Mouse (Mus musculus) brown adipose tissue, adult 24 weeks (tissue): ENCODE data around the gene Impg2. TPM values are rescaled to one million over a fixed set of nuclear protein-coding genes. Genes with fewer than 3 reads are reported as not detected.

ENCODE experiments used
- H3K27ac ChIP-seq: fragments of 200-500 bp; replicated peaks from 2 replicates; pipeline ENCODE4 v1.5.1; 2012; ENCODE audit warnings: low read depth, mild to moderate bottlenecking, low read length
- H3K4me1 ChIP-seq: fragments of 200-500 bp; 2 replicates; pipeline ENCODE4 v1.6.1; 2012; ENCODE audit warnings: low read length, mixed read lengths; ENCODE audit not compliant: control insufficient read depth, insufficient read depth, insufficient read length
- H3K4me3 ChIP-seq: fragments of 200-500 bp; 2 replicates; pipeline ENCODE4 v1.5.1; 2012; ENCODE audit warnings: low read depth, mild to moderate bottlenecking, low read length, moderate library complexity; ENCODE audit not compliant: insufficient read depth
- polyA plus RNA-seq: library from polyadenylated mRNA; stranded (reverse); fragments of >200 nt; gene quantifications from 2 replicates; pipeline ENCODE4 v1.2.4, GENCODE M21; 2012; ENCODE audit not compliant: missing spikeins, insufficient read depth, insufficient read length

Impg2 gene
- 1.3 TPM in 1 of 2 replicates, not detected in the other for polyA plus RNA-seq

DNA sequence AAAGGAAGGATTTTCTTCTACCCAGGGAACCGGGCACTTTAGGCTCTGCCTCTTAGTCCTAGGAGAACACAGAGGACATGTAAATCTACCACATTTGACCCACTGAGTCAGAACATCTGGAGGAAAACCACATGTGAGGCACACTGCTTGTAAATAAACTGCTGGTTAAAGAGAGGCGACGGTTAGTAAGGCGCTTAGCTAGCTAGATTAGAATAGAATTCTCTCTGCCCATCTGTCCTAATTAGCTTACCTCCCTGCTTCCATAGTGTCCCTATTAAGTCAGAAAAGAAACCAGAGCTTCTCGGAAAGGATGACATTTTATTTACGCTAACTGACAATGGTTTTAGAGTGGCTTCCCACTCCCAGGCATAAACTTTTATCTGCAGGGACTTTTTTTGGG is at the start of gene Impg2:
Gene Impg2 (plus strand): TSS at position 263 of the 400 bp plus-strand sequence.
- Histone ChIP-seq H3K27ac (no peak within 1 kb of the TSS), H3K4me1 (no peaks in the 10 kb centered on the region), H3K4me3 (no peak within 1 kb of the TSS)

DNA sequence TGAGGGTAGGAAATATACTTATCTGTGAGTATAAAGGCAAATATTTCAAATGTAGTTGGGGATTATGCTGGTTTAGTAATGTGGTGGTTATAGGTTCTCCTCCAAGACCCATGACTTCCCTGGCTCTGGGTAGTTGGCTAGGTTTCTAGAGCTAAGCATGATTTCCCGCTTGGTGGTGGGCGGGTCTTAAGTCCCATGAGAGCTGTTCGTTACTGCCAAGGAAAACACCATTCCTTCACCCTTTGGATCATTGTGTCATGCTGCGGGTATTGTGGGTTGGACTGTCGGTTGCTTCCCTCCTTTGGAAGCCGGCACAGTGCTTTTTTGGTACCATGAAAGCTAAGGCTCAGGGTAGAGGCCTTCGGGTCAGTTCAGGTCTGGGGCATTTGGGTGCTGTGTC is 40.6 kb upstream of the Impg2 start:
- Histone ChIP-seq H3K27ac (no peak overlapping the region), H3K4me3 (no peak overlapping the region), H3K4me1 (peaks cover 2% of the 10 kb centered on the region)

DNA sequence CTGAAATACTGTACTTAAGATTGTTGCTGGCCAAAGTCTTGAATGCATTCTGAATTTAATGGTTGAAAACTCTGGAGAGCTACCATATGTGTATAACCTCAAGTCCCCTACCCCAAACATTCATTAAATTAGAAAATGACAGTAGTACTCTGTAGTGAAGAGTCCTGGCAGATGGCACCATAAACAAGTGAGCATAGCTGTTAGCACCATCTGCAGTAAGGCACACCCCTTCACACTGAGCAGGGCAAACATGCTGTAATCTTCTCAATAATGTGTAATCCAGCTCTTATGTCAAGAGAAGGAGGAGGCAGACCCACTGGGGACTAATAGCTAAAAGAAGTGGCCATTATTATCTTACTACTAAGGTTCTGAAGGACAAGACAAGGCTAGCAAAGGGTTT is 33.9 kb upstream of the Impg2 start:
- H3K4me1 ChIP-seq, result no peaks in the 10 kb centered on the region
- H3K4me3 ChIP-seq, result no peak overlapping the region
- H3K27ac ChIP-seq, result no peak overlapping the region

DNA sequence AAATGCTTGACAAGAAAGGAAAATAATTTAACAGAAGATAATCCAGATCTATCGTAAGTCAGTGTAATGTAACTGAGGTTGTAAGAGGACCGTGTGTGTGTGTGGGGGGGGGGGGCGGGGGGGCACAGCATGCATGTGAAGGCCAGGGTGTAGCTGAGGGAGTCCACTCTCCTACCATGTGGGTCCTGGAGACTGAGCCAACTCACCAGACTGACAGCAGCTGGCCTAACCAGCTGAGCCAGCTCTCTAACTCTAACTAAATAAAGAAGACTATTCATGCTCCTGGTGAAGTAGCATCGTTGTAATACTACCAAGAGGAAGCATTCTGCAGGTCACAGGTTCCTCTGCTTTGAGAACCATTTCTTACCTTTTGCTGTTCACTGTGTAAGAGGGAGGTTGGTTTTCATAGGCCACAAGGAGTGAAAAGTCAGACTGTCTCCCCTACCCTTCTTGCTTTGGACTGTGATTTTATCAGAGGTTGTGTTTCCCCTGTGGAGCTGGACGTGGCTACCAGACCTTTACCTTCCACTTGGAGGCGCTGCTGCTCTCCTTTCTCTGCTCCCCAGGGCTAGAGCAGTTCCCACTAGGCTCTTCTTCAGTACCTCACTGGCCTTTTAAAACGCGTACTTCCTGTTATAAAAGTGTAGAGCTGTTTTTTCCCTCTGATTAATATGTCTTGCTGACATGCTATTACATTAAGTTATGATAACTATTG is 28.1 kb upstream of the Impg2 start:
- H3K4me1 ChIP-seq, result no peaks in the 10 kb centered on the region
- H3K27ac ChIP-seq, result no peak overlapping the region
- no peak overlapping the region for H3K4me3 ChIP-seq

DNA sequence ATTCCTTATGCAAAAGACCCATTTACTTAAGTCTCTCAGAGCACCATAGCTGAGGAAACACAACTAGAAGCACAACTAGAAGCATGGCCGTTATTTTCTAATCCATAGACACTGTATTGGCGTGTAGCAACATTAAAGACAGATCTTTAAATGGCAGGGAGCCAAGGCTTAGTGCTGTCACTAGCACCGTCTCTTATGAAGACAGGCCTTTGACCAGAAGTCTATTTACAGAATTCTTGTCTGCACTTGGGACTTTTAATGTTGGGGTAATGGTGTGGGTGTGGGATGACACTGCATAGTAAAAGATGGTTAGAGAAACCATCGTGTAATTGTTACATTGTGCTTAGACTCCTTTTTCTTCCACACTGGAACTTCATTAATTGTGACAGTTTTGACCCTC is 17.2 kb upstream of the Impg2 start:
- H3K4me1 ChIP-seq, result no peaks in the 10 kb centered on the region
- no peak overlapping the region for H3K27ac ChIP-seq
- H3K4me3 ChIP-seq, result no peak overlapping the region

DNA sequence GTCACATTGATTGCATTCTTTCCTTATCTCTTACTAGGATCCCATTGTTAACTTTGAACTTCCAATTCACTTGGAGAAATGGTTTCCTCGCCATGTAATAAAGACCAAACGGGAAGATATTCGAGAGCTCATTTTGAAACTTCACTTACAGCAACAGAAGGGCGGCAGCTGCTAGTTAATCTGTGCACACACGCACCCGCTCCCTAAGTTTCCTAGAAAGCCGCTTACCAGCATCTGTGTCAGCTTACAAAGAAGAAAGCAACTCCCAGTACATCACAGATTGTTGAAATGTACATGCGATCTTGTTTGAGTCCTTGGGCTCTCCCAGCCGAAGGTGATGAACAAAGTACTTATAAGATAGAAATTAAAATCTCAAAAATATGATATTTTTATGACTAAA is 15.9 kb upstream of the Impg2 start:
- no peaks in the 10 kb centered on the region for H3K4me1 ChIP-seq
- H3K27ac ChIP-seq, result no peak overlapping the region
- H3K4me3 ChIP-seq, result no peak overlapping the region

DNA sequence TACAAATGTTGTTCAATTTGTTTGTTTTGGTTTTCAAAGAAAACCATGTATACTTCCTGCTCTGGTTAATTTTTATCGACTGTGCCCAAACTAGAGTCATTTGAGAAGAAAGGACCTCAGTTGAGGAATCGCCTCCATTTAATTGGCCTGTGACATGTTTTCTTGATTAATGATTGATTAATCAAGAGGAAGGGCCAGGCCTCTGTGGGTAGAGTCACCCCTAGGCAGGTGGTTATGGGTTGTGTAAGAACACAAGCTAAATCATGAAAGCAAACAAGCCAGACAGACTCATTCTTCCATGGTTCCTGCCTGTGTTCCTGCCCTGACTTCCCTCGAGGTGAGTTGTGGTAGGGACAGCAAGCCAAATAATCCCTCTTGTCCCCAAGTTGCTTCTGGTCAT is 8.6 kb downstream of the Impg2 start:
- Histone ChIP-seq H3K4me3 (no peak overlapping the region), H3K4me1 (no peaks in the 10 kb centered on the region), H3K27ac (no peak overlapping the region)

DNA sequence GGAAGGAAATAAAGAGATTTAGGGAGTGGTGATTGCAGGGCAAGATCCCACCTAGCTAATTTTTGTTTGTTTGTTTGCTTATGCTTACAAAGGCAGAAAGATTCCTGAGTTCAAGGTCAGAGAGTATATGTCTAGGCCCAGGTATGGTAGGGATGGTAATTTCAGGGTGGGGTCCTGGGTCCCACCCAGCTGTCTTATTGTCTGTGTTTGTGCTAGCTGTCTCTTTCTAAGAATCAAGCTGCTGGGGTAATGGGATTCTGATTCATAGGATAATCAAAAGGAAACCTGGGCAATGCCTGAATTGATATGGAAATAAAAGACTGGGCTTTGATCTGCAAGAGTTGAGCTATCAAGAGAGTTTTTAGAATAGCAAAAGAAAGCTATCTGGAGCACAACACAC is 23.6 kb downstream of the Impg2 start:
- Histone ChIP-seq H3K27ac (no peak overlapping the region), H3K4me3 (no peak overlapping the region), H3K4me1 (no peaks in the 10 kb centered on the region)

DNA sequence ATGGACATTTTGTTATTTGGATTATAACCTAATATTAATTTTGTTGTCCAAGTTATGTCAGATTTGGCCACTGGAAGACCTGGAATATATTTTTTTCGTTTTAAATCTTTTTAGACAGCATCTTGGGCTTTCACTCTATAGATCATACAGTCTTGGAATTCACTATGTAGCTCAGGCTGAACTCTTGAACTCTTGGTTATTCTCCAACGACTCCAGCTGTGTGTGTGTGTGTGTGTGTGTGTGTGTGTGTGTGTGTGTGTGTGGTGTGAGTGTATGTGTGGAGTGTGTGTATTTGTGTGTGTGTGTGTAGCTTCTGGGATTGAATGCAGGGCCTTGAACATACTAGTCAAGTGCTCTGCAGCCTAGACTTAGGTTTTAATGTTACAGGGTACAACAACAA is 25.3 kb downstream of the Impg2 start:
- H3K4me3 ChIP-seq, result no peak overlapping the region
- H3K27ac ChIP-seq, result no peak overlapping the region
- H3K4me1 ChIP-seq, result no peaks in the 10 kb centered on the region

DNA sequence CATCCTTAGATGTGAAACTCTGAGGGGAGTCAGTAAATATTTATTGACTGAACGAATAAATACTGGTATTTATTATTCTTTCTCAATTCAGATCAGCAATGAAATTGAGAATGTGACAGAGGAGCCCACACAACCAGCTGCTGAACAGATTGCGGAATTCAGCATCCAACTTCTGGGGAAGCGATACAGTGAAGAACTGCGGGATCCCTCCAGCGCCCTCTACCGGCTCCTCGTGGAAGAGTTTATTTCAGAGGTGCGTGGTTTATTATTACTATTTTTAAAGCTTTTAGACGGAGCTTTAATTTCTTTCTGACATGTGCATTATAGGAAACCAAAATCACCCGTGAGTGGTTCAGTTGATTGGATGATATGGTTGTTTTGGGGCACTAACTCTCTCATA is 27.2 kb downstream of the Impg2 start:
- Histone ChIP-seq H3K4me3 (no peak overlapping the region), H3K4me1 (no peaks in the 10 kb centered on the region), H3K27ac (no peak overlapping the region)

DNA sequence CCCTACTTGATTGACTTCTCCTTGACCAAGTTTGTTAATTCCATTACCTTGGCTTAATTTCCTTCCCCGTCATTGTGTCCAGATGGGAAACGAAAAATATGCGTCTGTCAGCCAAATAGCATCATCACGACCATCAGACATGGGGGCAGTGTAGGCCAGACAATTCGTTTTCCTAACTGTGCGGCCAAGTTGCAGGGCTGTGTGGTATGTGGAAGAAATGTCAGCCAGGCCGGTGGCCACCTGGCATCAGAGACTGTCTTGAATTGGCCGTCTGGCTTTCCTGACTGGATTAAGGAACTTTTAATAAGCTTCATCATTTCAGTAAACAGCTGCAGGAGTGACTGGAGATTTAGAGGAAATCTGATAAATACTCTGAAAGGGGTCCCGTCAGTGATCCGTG is 28.6 kb downstream of the Impg2 start:
- H3K4me3 ChIP-seq, result no peak overlapping the region
- no peaks in the 10 kb centered on the region for H3K4me1 ChIP-seq
- no peak overlapping the region for H3K27ac ChIP-seq

DNA sequence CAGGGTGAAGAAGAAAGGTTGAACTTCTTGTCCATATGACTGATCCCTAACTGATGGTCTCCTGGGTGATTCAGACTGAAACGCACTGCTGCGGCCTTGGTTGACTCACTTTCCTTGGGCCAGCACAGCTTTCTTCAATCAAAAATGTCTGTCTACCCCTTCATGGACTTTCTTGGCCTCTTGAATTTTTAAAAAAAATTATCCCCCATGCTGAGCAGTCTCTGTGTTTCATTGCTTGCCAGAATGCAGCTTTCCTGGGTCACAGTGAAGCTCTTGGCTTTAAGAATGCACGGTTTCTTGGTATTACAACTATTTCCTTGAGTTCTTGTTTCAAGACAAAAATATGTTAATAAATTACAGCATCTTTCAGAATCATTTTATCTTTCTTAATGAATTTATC is 41.9 kb downstream of the Impg2 start:
- Histone ChIP-seq H3K4me3 (no peak overlapping the region), H3K4me1 (no peaks in the 10 kb centered on the region), H3K27ac (no peak overlapping the region)

DNA sequence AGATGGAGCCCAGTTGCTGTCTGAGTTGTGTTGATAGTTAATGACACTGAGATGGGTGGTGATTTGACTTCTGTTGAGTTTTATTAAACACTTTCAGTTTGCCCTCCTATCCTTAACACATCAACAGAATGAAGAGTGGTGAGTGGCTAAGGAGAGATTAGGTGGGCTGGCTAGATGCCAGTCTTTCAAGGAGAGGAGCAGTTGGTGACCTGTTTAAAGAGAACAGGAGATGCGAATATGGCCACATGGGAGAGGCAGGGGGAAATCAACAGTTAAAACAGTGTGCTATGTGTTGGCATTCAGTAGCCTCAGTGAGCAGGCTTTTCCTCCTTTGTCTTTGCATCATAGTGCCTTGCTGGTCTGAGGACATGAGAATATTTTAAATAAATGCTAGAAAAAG is 69.8 kb downstream of the Impg2 start:
- Histone ChIP-seq H3K4me1 (no peaks in the 10 kb centered on the region), H3K4me3 (no peak overlapping the region), H3K27ac (no peak overlapping the region)

DNA sequence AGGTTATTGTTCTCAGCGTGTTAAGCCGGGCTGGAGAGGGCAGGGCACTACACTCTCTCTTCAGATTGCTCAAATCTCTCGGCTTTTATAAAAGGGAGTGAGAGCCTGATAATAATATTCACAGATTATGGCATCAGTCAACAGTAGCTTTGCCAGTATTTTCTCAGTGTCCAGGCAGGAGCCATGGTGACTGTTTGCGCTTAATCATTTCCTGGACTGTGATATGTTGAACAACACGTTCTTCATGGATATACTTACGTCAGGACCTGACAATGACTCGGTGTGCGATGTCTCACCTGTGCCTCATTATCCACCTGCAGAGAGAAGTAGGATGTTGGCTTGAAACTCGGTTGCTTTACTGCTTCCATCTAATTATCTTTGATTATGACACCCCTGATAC is 74.9 kb downstream of the Impg2 start:
- Histone ChIP-seq H3K4me3 (no peak overlapping the region), H3K27ac (no peak overlapping the region), H3K4me1 (no peaks in the 10 kb centered on the region)

DNA sequence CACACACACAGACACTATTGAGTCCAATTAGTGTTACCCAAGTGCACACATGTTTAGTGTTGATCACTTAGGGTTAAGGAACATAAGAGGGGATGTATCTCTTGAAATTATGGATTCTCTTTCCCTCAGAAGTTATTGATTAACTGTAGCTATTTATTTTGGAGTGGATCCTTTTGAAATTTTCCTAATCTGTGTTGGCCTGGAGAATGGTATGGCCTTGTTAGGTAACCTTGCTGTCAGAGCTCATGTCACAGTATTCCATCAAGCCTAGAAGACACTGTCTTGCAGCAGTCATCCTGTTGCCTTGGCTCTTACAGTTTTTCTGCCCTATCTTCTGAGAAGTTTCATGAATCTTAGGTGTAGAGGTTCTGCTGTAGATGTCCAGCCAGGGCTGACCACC is 75.6 kb downstream of the Impg2 start:
- no peak overlapping the region for H3K27ac ChIP-seq
- no peak overlapping the region for H3K4me3 ChIP-seq
- H3K4me1 ChIP-seq, result no peaks in the 10 kb centered on the region

DNA sequence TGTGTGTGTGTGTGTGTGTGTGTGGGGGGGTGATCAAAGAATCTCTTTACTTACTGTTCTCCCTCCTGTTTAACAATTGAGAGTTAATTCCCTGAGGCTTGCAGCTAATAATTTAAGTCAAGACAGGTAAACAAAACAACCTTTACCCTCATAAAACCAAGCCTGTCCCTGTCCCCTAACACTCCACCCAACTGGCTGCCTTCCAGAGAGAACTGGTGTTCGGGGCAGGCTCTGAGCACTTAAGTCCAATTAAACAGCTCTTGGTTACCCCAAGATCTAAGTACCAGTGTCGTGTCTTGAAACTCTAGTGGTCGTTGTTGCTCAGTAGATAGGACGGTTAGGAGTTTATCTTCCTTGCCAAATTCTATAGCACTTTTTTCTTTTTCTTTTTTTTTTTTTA is 77.2 kb downstream of the Impg2 start:
- no peaks in the 10 kb centered on the region for H3K4me1 ChIP-seq
- H3K27ac ChIP-seq, result no peak overlapping the region
- H3K4me3 ChIP-seq, result no peak overlapping the region
